Mouse (Mus musculus): ENCODE results near the gene Mars.

- no peak for TF ChIP-seq CTCF (IDR thresholded peaks at IDR 0.05; ENCODE audit: low read depth, low read length)
- TF ChIP-seq GATA1 (IDR thresholded peaks at IDR 0.05; ENCODE audit: borderline replicate concordance, low read length) = no peak
- TF ChIP-seq GATA2 (IDR thresholded peaks at IDR 0.05; ENCODE audit: borderline replicate concordance, low read depth, low read length) = no peak
These were observed 11.1 kb upstream of the Mars start for GRCm38 (mm10) chr10:127322669-127323068.

Measured in G1E (cell line).